Mouse (Mus musculus) liver (tissue): Measurements from ENCODE around the gene Gpr15.

Experiments
- DNase-seq: peaks from one replicate; pipeline ENCODE4 v3.0.0-alpha.2; 2020; ENCODE audit warnings: mixed read lengths

Gene Gpr15

GRCm38 (mm10) chr16:58669917-58670630 is 48.8 kb downstream of the Gpr15 start, which contains the start of gene Cpox:
Cpox (plus strand) TSS chr16:58670292.
- peak; percentile 97 for DNase-seq

DNA sequence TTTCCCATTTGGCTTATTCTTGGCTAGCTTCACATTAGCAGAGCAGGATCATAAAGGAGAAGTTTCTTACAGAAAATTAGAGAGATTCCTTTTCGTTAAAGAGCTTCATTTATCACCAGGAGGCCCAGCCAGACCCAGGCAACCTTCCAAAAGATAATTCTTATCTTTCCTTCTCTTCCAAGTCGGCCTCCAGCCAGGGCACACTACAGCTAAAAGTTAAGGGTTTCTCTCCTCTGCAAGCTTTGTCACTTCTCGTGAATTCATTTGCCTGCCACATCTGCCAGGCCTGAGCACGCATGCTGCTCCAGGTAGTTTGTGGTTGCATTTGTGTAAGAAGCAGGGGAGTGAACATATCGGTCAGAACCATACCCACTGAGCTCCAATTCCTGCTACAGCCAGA is 49.6 kb downstream of the Gpr15 start:
- DNase-seq: peak; percentile 86

GRCm38 (mm10) chr16:58668586-58668985 is 50.3 kb downstream of the Gpr15 start:
- peak; percentile 8 for DNase-seq
